Mouse (Mus musculus) cerebellum, adult 2 months (tissue): Measurements from ENCODE around the gene H2afy. TPM values are rescaled to one million over a fixed set of nuclear protein-coding genes. Genes with fewer than 3 reads are reported as not detected.
"Not testable (repeated sequence)": the region's sequence is repeated elsewhere in the genome, so short reads cannot be mapped to it uniquely, and the experiment has no call there.

Experiments
- DNase-seq, 2 experiments: peaks; one replicate each; pipeline ENCODE4 v3.0.0; 2021
- H3K27ac ChIP-seq: fragments of 200-500 bp; 2 replicates; pipeline ENCODE4 v1.5.1; 2012; ENCODE audit warnings: low read length, control low read depth, inconsistent platforms; ENCODE audit not compliant: insufficient read depth
- H3K27me3 ChIP-seq: fragments of 200-500 bp; 2 replicates; pipeline ENCODE4 v1.6.1; 2012; ENCODE audit warnings: inconsistent platforms, mild to moderate bottlenecking, low read length, moderate library complexity; ENCODE audit not compliant: control insufficient read depth, insufficient read depth
- H3K4me1 ChIP-seq: fragments of 200-500 bp; 2 replicates; pipeline ENCODE4 v1.6.1; 2011; ENCODE audit warnings: low read length; ENCODE audit not compliant: control insufficient read depth, insufficient read depth
- H3K4me3 ChIP-seq: fragments of 200-500 bp; replicated peaks from 2 replicates; pipeline ENCODE3; 2011; ENCODE audit warnings: mild to moderate bottlenecking, low read depth, low read length, control low read depth; ENCODE audit not compliant: insufficient read depth
- CTCF ChIP-seq: fragments of 200-500 bp; IDR thresholded peaks from 2 replicates; pipeline ENCODE4 v1.5.1; 2011; ENCODE audit warnings: low read depth, mild to moderate bottlenecking, control low read depth, low read length, moderate library complexity, borderline replicate concordance; ENCODE audit not compliant: insufficient read depth
- POLR2A ChIP-seq: fragments of 200-500 bp; IDR thresholded peaks from 2 replicates; pipeline ENCODE4 v1.6.1; 2011; ENCODE audit warnings: low read length, control low read depth, borderline replicate concordance; ENCODE audit not compliant: insufficient read depth
- WGBS: fragments of 180-500 bp; shearing (Covaris S2); methylation state at CpG from one replicate; pipeline ENCODE4 v1.1.7; 2018; 5-methylcytosine and 5-hydroxymethylcytosine counted together
- polyA plus RNA-seq: library from polyadenylated mRNA; depleted of rRNA; stranded (reverse); fragments of >200 nt; gene quantifications from 2 replicates; pipeline ENCODE4 v1.2.3, GENCODE M21; 2012

The H2afy gene
- polyA plus RNA-seq, 1 experiment, result 152 TPM

- no peak overlapping the region for H3K27ac ChIP-seq
- no peak overlapping the region for H3K4me3 ChIP-seq
- no peaks in the 10 kb centered on the region; the same call in none of the 2 replicates for H3K27me3 ChIP-seq
- no peak for DNase-seq
- no peaks in the 10 kb centered on the region for H3K4me1 ChIP-seq
- WGBS, result 51% methylated on average over 10 of the region's 10 CpGs
- TF ChIP-seq CTCF, result no peak
- TF ChIP-seq POLR2A, result no peak
Measured at GRCm38 (mm10) chr13:56052781-56053180, 83.4 kb downstream of the H2afy start.

DNA sequence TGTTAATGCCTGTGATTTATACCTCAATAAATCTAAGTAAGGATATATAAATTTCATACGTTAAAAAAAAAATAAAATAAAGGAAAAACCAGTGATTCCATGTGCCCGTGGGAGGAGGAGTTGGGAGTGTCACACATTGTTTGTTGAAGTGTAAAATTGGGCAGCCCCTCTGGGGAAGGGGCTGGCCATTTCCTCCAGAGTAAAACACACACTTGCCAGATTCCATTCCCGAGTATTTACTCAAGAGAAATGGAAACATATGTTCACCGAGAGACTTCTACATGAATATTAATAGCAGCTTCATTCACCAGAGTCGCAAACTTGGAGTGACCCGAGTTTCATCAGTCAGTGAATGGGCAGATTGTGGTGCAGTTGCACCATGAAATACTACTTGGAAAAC lies 85.9 kb downstream of the H2afy start:
- Histone ChIP-seq H3K4me1 (no peaks in the 10 kb centered on the region), H3K27me3 (no peaks in the 10 kb centered on the region; the same call in 1 of the 2 replicates), H3K27ac (no peak overlapping the region), H3K4me3 (no peak overlapping the region)
- WGBS, result 10% methylated on average over 6 of the region's 6 CpGs
- TF ChIP-seq CTCF, result no peak
- TF ChIP-seq POLR2A, result no peak
- DNase-seq, result no peak

GRCm38 (mm10) chr13:56042221-56042620 lies 93.9 kb downstream of the H2afy start:
- no peaks in the 10 kb centered on the region for H3K27me3 ChIP-seq
- H3K4me3 ChIP-seq, result no peak overlapping the region
- WGBS, result 94% methylated on average over 3 of the region's 3 CpGs
- TF ChIP-seq CTCF, result no peak
- DNase-seq, result no peak
- H3K4me1 ChIP-seq, result no peaks in the 10 kb centered on the region
- H3K27ac ChIP-seq, result no peak overlapping the region

DNA sequence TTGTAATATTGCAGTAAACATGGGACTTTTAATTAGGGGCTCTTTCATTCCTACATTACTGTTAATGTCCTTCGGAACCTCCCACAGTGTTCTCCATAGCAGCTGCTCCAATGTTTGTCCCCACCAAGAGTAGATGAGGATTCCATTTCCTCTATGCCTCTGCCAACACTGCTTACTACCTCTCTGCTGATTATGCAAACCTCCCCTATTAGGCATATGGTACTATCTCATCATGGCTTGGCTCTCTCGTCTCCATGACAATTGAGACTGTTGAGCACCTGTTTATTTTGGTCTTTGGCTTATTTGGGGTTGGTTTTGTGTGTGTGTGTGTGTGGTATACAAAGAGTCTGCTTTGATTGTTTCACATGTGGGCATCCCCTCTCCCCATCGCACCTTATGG lies 95.5 kb downstream of the H2afy start:
- TF ChIP-seq POLR2A, result no peak
- TF ChIP-seq CTCF, result no peak
- Histone ChIP-seq H3K27ac (no peak overlapping the region), H3K4me1 (no peaks in the 10 kb centered on the region), H3K27me3 (no peaks in the 10 kb centered on the region), H3K4me3 (no peak overlapping the region)
- 45% methylated on average over 3 of the region's 3 CpGs for WGBS
- DNase-seq, result no peak

DNA sequence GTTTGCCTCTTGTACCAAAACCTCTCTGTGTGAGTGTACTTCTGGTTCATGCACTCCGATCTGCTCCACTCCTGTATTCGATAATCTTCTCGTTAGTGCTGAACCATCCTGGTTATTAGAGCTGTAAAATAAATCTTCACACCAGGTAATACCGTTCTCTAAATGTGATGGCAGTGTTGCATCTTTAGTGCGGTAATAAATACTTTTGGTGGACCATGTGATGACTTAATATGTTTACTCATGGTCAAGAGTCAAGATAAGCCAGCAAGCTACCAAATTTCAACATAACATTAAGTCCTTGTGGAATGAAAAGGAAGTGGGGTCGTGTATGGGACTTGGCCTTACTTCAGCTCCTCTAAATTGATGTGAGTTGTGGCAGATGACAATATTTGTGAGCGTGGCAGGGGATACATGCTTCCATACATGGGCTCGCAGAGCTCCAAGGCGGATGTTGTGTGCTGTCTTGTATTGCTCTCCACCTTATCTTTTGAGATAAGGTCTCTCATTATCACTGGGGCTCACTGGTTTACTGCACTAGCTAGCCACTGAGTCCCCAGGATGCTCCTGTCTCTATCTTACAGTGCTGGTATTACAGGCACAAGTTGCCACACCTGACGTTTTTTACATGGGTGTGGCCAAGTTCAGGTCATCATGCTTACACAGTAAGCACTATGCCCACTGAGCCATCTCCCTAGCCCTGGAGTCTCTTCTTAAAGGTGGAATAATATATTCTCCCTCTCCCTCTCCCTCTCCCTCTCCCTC lies 96.4 kb downstream of the H2afy start:
- H3K4me1 ChIP-seq, result no peaks in the 10 kb centered on the region
- 85% methylated on average over 10 of the region's 10 CpGs for WGBS
- DNase-seq, result no peak
- no peaks in the 10 kb centered on the region for H3K27me3 ChIP-seq
- no peak for TF ChIP-seq POLR2A
- TF ChIP-seq CTCF, result no peak
- H3K4me3 ChIP-seq, result no peak overlapping the region
- no peak overlapping the region for H3K27ac ChIP-seq

DNA sequence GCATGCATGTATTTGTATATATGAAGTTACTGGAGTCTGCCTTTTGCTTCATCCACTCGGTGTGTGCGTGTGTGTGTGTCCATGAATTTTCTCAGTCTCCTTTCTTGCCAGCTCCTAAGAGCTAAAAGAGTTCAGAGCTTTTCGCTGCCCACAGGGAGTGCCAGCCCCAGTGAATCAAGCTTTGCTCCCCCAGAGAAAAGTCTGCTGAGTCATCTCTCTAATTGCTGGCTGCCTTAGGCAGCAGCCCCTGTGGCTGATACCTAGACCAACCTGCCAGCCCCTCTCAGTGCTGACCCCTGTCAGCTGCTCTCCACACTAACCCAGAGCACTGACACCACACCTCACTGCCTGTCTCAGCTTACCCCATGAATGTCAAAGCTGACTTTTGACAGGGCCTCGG lies 107.2 kb downstream of the H2afy start:
- WGBS, result 83% methylated on average over 4 of the region's 4 CpGs
- Histone ChIP-seq H3K4me3 (no peak overlapping the region), H3K27ac (no peak overlapping the region), H3K4me1 (no peaks in the 10 kb centered on the region), H3K27me3 (no peaks in the 10 kb centered on the region)
- DNase-seq, result no peak
- TF ChIP-seq CTCF (no peak), POLR2A (no peak)

DNA sequence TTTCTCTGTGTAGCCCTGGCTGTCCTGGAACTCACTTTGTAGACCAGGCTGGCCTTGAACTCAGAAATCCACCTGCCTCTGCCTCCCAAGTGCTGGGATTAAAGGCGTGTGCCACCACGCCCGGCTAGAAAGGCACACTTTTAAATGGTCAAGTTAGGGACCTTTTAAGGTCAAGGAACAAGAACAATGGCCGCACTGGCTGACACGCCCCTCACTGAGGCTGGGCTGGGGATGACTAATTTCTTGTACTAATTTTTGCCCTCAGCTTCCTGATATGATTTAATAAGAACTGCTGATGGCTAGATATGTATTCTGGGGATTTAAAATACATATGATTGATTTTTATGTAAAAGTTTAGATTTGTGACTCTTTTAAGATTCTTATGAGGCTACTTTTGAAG lies 108.2 kb downstream of the H2afy start:
- WGBS, result 67% methylated on average over 5 of the region's 5 CpGs
- not testable (repeated sequence) for H3K4me3 ChIP-seq, DNase-seq, H3K27me3 ChIP-seq, H3K27ac ChIP-seq, H3K4me1 ChIP-seq

- Histone ChIP-seq H3K27me3 (no peaks in the 10 kb centered on the region), H3K4me1 (peaks cover 3% of the 10 kb centered on the region; the same call in 1 of the 2 replicates), H3K27ac (no peak overlapping the region), H3K4me3 (no peak overlapping the region)
- DNase-seq, result no peak
- TF ChIP-seq CTCF (no peak), POLR2A (no peak)
- 81% methylated on average over 5 of the region's 5 CpGs for WGBS
Measured at GRCm38 (mm10) chr13:56026623-56027022, 109.5 kb downstream of the H2afy start.

- H3K27me3 ChIP-seq, result no peaks in the 10 kb centered on the region
- no peak overlapping the region for H3K27ac ChIP-seq
- TF ChIP-seq CTCF (no peak), POLR2A (no peak)
- DNase-seq, result no peak
- peaks cover 3% of the 10 kb centered on the region; the same call in 1 of the 2 replicates for H3K4me1 ChIP-seq
- H3K4me3 ChIP-seq, result no peak overlapping the region
- 86% methylated on average over 7 of the region's 7 CpGs for WGBS
Measured at GRCm38 (mm10) chr13:56026026-56026425, 110.1 kb downstream of the H2afy start.
